Mouse (Mus musculus): ENCODE results near the gene Gm45618. TPM values are rescaled to one million over a fixed set of nuclear protein-coding genes. Genes with fewer than 3 reads are reported as not detected.

Gm45618 gene
- polyA plus RNA-seq, 1 experiment = not detected

GRCm38 (mm10) chr7:142070458-142071211, 49.9 kb downstream of the Gm45618 start:
- WGBS = 7% methylated on average over 13 of the region's 13 CpGs
- no peaks in the 10 kb centered on the region for H3K27me3 ChIP-seq (ENCODE audit: control insufficient read depth, insufficient read depth, low read length)
- H3K36me3 ChIP-seq (ENCODE audit: control insufficient read depth, insufficient read depth, low read length) = no peaks in the 10 kb centered on the region
- peak overlapping the region; percentile 34; the same call in 1 of the 2 replicates for H3K4me3 ChIP-seq (ENCODE audit: low read depth, low read length)
- no peak for TF ChIP-seq POLR2A (IDR thresholded peaks at IDR 0.05; ENCODE audit: low read depth, low read length)
- TF ChIP-seq CTCF (IDR thresholded peaks at IDR 0.05; ENCODE audit: extremely low read depth, insufficient read length, insufficient replicate concordance, low read depth, low read length) = peak; percentile 89
- peak overlapping the region; percentile 61 for H3K27ac ChIP-seq (ENCODE audit: insufficient read depth, low read depth, low read length)
- peaks cover 21% of the 10 kb centered on the region for H3K4me1 ChIP-seq (ENCODE audit: control insufficient read depth, insufficient read depth, insufficient read length, low read length)

Other genes with a start within 250 kb of the Gm45618 start
- gene Tollip, start 202.2 kb downstream of the Gm45618 start, polyA plus RNA-seq (2012; rRNA removed) = 47.4 and 142 TPM in 2 replicates
- gene Brsk2, start 171.0 kb downstream of the Gm45618 start, polyA plus RNA-seq (2012; rRNA removed) = 0.51 and 5.3 TPM in 2 replicates
- gene Mob2, start 59.7 kb downstream of the Gm45618 start, polyA plus RNA-seq (2012; rRNA removed) = 26.1 and 31.8 TPM in 2 replicates
- gene Dusp8, start 24.9 kb downstream of the Gm45618 start, polyA plus RNA-seq (2012; rRNA removed) = 8.9 and 13.4 TPM in 2 replicates
- not detected in 2 replicates for gene Gm39115, start 15.3 kb upstream of the Gm45618 start, polyA plus RNA-seq (2012; rRNA removed)
- gene Gm45337, start 23.9 kb upstream of the Gm45618 start, polyA plus RNA-seq (2012; rRNA removed) = not detected in 2 replicates
- gene Gm29735, start 36.4 kb upstream of the Gm45618 start, polyA plus RNA-seq (2012; rRNA removed) = not detected in 2 replicates
- not detected in 2 replicates for gene Gm4553, start 45.0 kb upstream of the Gm45618 start, polyA plus RNA-seq (2012; rRNA removed)
- not detected in 2 replicates for gene Krtap5-2, start 55.3 kb upstream of the Gm45618 start, polyA plus RNA-seq (2012; rRNA removed)
- gene Gm10153, start 69.7 kb upstream of the Gm45618 start, polyA plus RNA-seq (2012; rRNA removed) = not detected in 2 replicates
- 0.91 TPM in 1 of 2 replicates, not detected in the other for gene Krtap5-3, start 80.6 kb upstream of the Gm45618 start, polyA plus RNA-seq (2012; rRNA removed)
- gene Gm7579, start 91.1 kb upstream of the Gm45618 start, polyA plus RNA-seq (2012; rRNA removed) = 0.20 TPM in 1 of 2 replicates, not detected in the other
- 0.65 TPM in 1 of 2 replicates, not detected in the other for gene Krtap5-5, start 109.2 kb upstream of the Gm45618 start, polyA plus RNA-seq (2012; rRNA removed)
- gene Gm40460, start 120.3 kb upstream of the Gm45618 start, polyA plus RNA-seq (2012; rRNA removed) = not detected in 2 replicates
- gene Gm2431, start 137.6 kb upstream of the Gm45618 start, polyA plus RNA-seq (2012; rRNA removed) = not detected in 2 replicates
- gene Gm4559, start 153.6 kb upstream of the Gm45618 start, polyA plus RNA-seq (2012; rRNA removed) = not detected in 2 replicates
- not detected in 2 replicates for gene Krtap5-1, start 176.4 kb upstream of the Gm45618 start, polyA plus RNA-seq (2012; rRNA removed)
- gene Krtap5-4, start 182.8 kb upstream of the Gm45618 start, polyA plus RNA-seq (2012; rRNA removed) = not detected in 2 replicates

All from small intestine, adult 2 months (tissue).